Mouse (Mus musculus) spleen, adult 2 months (tissue): Measurements from ENCODE around the gene Prcc.

Source experiments
- CTCF ChIP-seq: fragments of 200-500 bp; IDR thresholded peaks from 2 replicates; pipeline ENCODE4 v1.5.1; 2011; ENCODE audit warnings: mild to moderate bottlenecking, inconsistent platforms; ENCODE audit not compliant: insufficient read depth, insufficient read length, insufficient replicate concordance; ENCODE audit errors: extremely low read depth
- POLR2A ChIP-seq: fragments of 200-500 bp; IDR thresholded peaks from 2 replicates; pipeline ENCODE4 v1.6.1; 2011; ENCODE audit warnings: low read depth, low read length, inconsistent platforms

DNA sequence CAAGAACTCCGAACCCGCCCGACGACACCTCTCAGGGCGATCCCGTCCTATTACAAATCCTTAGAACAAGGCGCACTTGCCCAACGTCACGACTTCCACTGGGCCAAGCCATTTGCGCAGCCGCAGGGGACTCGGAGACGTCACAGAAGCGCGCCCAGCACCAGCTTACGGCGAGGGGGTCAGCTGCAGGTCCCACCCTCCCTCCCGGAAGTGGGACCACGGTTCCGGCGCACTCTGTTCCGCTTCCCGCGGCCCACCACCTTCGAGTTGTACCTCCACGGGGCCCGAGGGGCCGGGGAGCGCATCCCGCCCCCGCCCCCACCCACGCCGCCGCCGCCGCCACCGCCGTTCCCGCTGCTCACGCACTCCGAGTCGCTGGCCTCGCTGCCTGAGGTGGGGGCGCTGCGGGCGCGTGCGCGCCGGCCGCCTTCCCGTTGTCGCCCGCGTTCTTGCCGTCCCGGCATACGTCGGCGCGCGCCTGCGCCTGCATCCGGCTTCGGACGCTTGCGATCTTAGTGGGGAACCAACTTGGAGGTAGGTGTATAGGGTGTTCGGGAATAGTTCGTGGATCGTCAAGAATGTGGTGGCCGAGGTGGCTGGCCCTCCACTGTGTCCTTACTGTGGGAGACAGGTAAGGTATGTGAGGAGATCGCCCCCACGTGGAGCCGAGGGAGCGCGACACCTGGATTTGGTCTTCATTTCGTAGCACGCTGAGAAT is 44.8 kb upstream of the Prcc start, which contains the start of the genes Isg20l2 and Rrnad1:
- TF ChIP-seq CTCF (peak; percentile 71; the same call in 1 of the 2 replicates), POLR2A (peak; percentile 26; the same call in 1 of the 2 replicates)
